Mouse (Mus musculus): ENCODE measurements at regions not wholly inside any gene's neighbourhood (a gene's known extent, or its start where the extent isn't known, plus 50 kb on each side); places are given as distances from the start of the nearest gene placed in this dataset.

DNA sequence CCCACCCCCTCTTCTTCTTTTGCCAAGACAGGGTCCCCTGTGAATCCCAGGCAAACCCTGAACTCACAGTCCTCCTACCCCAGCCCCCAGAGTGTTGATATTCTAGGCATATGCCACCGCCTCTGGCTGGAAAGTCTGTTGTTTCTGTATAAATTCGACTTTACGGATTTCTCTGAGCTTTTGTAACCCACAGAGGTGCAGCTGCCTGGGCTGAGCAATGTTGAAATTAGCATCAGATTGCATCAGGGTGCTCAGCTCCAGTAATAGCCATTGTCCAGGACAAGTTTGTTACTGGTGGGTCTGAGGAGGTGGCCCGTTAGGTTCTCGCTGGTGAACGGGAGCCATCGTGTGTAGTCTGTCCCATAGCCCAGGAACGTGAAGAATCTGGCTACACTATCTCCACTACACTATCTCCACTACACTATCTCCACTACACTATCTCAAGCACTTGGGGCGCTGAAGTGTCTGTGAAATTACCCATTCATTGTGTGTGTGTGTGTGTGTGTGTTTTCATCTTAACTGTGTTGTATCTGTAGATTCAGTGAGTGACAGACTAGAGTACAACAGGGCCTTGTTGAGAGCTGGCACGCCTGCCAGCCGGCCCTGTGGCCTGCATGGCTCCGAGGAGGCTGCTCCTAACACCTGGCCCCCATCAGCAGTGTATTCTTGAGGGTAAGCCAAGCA lies 92.4 kb upstream of the Hnrnpk start:
- DNase-seq (ENCODE audit: low spot score in 2 of 2) = no peak

DNA sequence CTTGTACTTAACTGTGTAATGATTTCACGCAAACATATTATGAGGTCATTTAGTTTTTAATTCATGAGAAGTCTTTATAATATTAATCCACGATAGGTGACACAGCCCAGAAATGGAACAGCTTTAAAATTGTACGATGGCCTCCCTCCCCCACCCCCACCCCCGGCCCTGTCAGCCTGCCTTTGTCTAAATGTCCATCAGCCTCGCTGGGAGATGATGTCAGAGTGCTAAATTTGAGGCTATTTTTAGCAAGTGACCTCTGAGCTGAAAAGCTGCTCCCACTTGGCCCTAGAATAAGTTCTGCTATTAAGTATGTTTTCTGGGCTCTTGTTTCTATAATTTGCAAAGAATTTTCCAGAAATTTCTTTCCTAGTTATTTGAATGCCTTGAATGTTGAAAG lies 91.6 kb upstream of the Hnrnpk start:
- no peak for DNase-seq (ENCODE audit: low spot score in 2 of 2)

DNA sequence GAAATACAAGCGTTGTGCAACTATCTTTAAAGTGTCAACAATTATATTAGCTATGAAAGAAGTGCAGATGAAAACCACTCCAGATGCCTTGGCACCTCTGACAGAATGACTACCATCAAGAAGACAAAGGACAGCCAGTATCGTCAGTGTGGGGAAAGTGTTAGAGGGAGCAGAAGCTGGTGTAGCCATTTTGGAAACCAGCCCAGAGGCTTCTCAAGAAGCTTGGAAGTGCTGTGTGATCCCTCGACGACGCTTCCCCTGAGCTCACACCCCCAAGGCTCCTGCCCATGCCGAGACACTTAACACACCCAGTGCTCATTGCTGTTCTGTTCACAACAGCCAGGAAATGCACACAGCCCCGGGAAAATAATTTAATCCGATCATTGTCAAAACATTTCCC lies 87.7 kb upstream of the Hnrnpk start:
- DNase-seq (ENCODE audit: low spot score in 2 of 2) = no peak

DNA sequence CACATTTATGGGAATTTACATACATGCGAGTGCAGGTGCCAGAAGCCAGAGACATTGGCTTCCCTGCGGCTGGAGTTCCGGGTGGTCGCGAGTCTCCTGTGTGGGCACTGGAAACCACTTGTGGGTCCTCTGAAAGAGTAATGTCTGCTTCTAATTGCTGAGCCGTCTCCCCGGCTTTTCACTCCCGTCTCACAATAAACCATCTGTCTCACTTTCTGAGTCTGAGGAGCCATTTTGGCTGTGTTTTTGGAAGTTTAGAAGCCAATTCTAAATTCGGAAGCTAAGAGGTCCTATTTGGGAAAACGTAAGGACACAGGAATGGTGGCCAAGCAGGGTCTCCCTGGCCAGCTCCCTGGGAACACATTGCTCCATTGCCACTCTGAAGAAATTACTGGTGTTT lies 81.9 kb upstream of the Hnrnpk start:
- DNase-seq (ENCODE audit: low spot score in 2 of 2) = no peak

DNA sequence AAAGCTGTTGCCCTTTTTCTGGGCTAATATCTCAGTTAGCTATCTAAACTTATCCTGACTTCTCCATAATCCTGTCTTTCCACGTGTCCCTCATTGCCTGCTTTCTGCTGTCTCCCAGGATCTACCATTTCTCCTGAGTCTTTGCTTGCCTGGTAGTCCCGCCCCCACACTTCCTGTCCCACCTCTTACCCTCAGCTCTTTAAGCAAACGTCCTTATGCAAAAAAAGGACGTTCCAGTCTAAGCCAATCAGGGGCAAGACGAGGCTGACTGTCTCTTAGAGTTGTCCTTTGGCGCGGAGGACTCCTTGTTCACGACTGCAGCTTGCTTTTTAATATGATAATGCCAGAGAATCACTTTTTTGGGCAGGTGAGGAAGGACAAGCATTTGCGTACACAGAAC lies 79.6 kb upstream of the Hnrnpk start:
- no peak for DNase-seq (ENCODE audit: low spot score in 2 of 2)

DNA sequence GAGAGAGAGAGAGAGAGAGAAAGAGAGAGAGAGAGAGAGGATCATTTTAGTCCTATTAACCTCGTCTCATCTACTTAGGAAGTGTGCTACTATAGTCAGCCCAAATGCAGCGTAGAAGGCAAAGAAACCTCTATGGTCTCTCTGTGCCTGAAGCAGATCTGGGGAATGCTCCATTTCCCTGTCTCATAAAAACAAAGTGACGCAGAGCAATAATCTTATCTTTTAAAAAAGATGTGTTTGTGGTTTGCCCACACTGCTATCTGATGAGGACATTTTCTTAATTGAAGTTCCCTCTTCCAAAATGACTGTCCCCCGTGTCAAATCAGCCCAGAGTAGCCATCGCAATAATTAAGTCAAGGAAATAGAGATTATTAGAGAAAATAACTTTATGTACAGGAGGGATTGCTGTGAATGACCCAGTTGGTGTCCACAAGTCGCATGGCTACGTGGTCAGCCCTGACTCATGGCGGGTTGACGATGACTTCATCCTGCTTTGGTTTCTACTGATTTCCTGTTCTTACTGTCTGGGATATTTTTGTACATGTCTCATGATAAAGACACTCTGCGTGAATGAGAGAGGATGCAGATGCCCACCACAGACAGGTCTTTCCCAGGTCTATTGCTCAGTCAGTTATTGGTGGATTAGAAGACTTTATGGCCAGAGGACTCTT lies 77.9 kb upstream of the Hnrnpk start:
- no peak for DNase-seq (ENCODE audit: low spot score in 2 of 2)

DNA sequence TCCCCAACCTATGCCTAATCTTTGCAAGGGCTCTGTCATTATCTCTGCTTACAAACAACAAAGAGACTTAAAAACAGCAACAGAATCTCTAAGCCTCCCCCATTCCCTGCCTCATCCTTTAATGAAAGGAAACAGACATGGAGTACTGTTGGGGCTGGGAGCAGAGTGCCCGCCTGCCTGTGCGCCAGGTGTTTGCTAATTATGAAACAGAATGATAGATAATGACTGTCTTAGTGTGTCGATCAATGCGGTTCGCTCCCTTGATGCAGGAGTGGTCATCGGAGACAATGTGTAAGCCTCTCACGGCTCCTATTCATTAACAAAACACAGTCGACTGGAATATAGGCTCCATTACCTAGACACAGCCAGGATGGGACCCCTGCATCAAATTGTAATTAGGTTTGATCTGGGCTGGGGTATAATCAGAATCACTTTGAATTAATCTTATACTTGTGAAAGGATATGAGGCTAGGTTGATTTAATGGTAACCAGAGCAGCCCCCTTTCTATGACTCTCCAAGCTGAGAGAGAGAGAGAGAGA lies 77.3 kb upstream of the Hnrnpk start:
- no peak for DNase-seq (ENCODE audit: low spot score in 2 of 2)

DNA sequence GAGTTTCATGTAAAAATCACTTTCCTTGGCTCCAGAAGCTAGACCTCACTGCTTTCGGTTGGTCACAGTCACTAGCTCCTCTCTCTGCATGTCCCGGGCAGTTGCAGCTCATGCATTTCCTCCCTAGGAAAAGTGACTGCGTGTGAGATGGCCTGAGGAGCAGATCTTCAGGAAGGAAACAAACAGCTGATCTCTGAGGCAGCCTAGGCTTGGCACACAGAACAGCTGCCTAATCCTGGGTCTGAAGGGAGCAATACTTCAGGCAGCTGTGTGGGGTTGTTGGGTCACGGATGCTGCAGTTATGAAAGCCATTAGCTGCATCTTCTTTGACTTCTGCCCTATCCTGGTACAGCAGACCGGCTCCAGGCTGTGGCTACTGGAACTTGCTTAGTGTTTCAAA lies 75.3 kb upstream of the Hnrnpk start:
- DNase-seq (ENCODE audit: low spot score in 2 of 2) = no peak

DNA sequence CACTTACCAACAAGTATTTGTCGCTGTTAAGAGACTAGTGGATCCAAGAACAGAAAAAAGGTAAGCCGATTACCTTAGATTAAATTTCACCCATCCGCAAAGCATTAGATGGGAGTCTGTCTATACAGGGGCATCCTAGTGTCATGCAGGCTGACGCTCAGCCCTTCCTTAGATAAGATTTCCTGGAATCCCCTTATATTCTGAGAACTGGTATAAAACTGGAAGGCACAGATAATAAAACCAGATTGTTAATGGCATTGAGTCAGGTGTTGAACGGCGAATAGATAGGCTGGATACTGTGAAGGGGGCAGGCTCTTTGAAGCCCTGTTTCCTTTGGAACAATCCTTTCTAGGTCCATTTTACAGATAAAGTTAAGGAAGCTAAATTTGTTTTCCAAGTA lies 74.1 kb upstream of the Hnrnpk start:
- no peak for DNase-seq (ENCODE audit: low spot score in 2 of 2)

DNA sequence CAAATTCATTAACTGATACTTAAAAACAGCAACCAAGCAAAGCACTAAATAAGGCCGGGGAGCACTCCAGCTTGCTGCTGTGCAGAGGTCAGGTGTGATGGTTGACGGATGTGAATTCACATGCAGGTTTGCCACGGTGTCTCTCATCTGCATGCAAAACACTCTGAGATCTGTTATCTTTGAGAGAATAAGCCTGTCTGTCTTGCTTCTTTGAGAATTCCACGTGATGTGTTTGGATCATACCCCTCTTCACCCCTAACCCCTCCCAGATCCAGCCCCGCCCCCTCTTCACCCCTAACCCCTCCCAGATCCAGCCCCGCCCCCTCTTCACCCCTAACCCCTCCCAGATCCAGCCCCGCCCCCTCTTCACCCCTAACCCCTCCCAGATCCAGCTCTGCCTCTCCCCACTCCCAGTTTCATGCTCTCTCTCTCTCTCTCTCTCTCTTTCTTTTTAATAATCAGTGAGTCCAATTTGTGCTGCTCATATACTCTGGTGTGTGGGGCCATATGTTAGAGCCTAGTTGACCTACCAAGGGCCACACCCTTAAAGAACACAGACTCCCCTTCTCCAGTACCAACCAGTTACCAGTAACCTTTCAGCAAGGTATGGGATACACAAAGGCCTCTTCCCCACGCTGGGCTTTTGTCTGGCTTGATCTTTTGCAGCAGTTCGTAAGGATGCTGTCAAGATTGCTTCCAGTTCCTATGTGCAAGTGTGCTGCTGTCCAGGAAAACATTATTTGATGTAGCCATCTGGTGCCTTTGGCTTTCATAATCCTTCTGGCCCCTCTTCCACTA lies 73.1 kb upstream of the Hnrnpk start:
- no peak for DNase-seq (ENCODE audit: low spot score in 2 of 2)

DNA sequence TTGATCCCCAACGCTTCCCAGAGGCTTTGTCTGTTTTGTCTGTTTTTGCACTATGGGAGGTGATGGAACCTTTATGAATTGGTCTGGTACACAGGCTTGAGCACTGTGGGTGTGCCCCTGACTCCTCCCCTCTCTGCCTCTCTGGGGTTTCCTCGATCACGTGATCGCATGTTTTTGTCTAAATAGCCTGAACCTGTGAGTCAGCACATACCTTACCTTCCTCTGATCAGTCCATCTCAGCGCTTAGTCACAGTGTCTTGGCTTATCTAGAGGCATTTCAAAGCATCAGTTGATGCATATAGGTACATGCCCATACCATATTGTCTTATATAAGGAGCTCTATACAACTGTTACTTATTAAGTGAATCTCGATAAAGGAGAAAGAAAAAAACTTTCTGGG lies 72.4 kb upstream of the Hnrnpk start:
- DNase-seq (ENCODE audit: low spot score in 2 of 2) = no peak

DNA sequence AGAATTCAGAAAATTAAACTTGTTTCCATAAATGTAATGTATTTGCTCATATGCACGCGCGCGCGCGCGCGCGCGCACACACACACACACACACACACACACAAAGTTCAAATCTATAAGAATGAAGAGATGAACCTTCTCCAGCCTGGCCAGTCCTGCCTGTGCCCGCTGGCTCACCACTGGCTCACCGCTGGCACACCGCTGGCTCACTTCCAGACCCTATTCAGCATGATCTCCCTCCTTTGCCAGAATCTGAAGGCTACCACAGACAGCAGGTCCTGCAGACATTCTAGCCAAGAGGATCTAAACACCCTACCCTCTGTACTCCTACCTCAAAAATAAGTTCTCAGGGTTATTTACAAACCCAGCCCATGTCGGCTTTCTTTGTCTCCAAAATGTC lies 69.3 kb upstream of the Hnrnpk start:
- DNase-seq (ENCODE audit: low spot score in 2 of 2) = no peak

DNA sequence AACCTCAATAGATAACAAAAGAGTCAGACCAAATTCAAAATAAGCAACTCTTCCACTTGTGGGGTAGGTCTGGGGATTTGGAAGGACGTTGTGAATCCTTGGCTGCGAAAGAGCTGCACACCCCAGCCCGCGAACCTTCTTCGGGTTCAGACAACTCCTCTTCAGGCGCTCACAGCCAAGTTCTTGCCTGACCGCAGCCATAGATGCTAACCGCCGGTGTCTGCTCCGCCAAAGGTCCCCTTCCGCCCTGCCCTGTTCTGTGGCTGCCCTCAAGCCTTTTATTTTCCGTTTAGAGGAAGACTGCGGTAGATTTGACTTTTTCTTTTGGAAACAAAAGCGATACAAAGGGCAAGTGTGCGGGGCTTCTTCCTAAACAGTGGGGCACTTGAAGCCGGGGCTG lies 68.6 kb upstream of the Hnrnpk start:
- peak; percentile 26 for DNase-seq (ENCODE audit: low spot score in 2 of 2)

DNA sequence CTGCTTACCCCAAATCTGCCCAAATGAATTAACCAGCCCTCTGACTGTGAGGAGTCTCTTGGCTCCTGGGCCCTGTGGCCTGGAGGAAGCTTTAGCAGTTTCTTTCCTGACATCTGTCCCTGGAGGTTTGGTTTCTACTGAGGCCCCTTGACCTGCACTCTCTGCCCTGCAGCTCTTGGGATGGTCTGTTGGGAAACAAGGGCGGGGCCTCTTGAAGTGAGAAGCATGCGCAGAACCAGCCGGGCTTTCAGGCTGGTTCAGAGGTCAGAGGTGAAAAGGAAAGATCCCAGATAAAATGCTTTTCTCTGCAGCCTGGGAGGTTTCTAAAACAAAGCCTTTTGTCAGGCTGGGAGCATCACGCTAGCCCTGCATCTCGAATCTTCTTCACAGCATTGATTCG lies 66.6 kb upstream of the Hnrnpk start:
- no peak for DNase-seq (ENCODE audit: low spot score in 2 of 2)

DNA sequence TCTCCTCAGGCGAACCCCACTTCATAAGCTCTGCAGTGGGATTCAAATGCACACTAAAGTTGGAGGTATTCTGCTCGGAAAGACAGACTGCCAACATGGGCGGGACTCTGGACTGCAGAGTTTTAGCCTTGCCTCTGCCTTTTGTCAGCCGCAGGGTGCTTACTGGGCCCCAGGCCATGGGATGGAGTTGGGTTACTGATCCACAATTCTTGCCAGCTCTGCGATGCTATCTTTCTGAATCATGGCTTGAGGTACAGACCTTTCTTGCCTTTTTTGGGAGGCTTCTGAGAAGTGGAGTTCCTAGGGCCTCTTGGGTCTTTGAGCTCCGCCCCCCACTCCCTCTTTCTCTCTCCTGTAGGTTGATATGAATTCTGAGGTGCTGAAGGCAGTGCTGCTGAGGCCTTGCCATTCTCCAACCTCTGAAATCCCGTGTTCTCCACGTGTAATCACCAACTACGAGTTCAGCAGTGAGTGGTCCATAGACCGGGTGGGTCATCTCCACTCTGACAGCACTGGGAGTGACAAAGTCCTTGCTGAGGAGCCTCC lies 64.0 kb upstream of the Hnrnpk start:
- no peak for DNase-seq (ENCODE audit: low spot score in 2 of 2)

DNA sequence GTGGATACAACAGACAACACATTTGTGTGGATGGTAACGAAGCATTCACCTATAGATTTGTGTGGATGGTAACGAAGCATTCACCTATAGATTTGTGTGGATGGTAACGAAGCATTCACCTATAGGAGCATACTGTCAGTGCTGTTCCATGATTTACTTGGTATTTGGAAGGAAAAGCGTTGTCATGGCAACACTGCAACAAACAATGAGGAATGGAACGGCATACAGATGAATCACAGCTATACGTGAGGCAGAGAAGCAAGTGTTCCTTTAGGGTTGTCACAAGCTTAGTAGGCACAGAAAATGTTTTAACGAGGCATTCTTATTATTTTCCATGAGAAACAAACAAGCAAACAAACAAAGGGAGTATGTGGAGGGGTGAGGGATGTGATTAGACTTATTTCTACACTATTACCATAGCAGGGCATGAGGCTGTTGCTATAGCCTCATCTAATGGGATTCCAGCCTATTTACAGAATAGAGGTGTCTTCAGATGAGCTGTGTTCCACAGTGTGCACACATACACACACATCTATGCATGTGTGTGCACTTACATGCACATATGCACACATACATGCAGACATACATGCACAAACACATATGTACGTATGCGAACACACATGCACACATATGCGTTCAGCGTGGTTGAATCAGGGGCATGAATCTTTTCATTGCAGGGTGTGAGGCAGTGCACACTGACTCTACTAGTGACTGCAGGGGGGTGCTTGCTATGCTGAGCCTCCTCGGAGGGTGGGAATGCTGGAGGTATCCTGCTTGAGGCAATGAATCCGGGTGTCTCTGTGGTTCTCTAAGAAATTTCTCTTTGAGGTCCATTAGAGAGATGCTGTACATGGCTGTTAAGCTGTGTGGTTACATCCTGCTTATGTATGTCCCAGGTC lies 62.3 kb upstream of the Hnrnpk start:
- DNase-seq (ENCODE audit: low spot score in 2 of 2) = no peak

All from layer of hippocampus, postnatal 10 days (tissue).